1 mouse cellular context compared by ENCODE assay signal in the genomic region with DNA sequence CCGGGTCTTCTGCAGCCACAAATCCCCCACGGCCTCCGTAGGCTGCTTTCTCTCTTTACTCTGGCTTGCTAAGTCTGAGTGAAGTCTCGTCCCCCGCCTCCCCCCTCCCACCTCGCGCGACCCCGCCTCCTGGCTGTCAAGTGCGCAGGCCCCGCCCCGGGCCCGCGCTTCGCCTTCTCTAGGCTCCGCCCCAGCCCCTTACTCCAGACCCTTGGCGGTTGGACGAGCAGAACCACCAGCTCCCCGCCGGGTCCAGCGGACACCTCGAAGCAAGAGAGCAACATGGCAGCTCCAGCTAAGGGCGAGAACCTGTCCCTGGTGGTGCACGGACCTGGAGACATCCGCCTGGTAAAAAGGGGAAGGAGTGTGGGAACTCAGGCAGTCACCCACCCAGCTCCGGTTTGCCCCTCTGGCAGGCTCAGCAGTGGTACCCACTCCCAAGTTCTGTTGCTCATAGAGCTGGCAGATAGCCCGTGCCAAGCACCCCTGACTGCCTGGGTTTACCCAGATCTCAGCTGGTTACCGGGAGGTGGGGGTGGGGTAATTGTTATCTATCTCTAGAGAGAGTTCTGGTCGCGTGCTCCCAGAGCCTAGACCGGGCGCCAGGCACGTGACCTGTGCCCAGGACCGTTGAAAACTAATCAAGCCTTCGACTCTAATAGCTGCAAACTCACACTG.
TF ChIP-seq lines count a peak whose summit lies in the region.

A gene (plus strand): TSS at position 139 of the 678 bp plus-strand sequence.

TF ChIP-seq in MEL, 35 proteins besides CTCF, POLR2A, EP300 and RAD21 (continued from another document):
- TF ChIP-seq KAT2A (conservative IDR thresholded peaks at IDR 0.05; ENCODE audit: low read depth, low read length): peak; percentile 34; the same call in 1 of the 2 replicates
- peak; percentile 49; the same call in 1 of the 2 replicates for TF ChIP-seq TCF12 (IDR thresholded peaks at IDR 0.05; ENCODE audit: low read depth, low read length)
- peak; percentile 96 for TF ChIP-seq MAX (IDR thresholded peaks at IDR 0.05; ENCODE audit: low read length)
- no peak for TF ChIP-seq UBTF (IDR thresholded peaks at IDR 0.05; ENCODE audit: borderline replicate concordance, insufficient read depth, low read depth, low read length)
- TF ChIP-seq MXI1 (IDR thresholded peaks at IDR 0.05; ENCODE audit: low read depth, low read length): peak; percentile 92
- TF ChIP-seq ETS1 (IDR thresholded peaks at IDR 0.05; ENCODE audit: low read depth, low read length): peak; percentile 95
- TF ChIP-seq USF2 (IDR thresholded peaks at IDR 0.05; ENCODE audit: borderline replicate concordance in 1 of 2, insufficient read depth in 1 of 2, low read depth in 1 of 2, low read length in 2 of 2): peak; percentile 48 to 90; a peak in 3 of 4 replicates
- peak; percentile 6; the same call in 1 of the 2 replicates for TF ChIP-seq MAFK (IDR thresholded peaks at IDR 0.05; ENCODE audit: borderline replicate concordance, low read depth, low read length)
- TF ChIP-seq ELF1 (IDR thresholded peaks at IDR 0.05; ENCODE audit: low read depth, low read length): no peak
- TF ChIP-seq E2F4 (IDR thresholded peaks at IDR 0.05; ENCODE audit: borderline replicate concordance, low read depth, low read length): no peak; the same call in 1 of the 2 replicates
- peak; percentile 15; the same call in 1 of the 2 replicates for TF ChIP-seq ZMIZ1 (IDR thresholded peaks at IDR 0.05; ENCODE audit: low read depth, low read length)
